Mouse (Mus musculus) urinary bladder, adult 18-20 months (tissue): ENCODE data around the gene Tra2b.
"Not testable (repeated sequence)": the region's sequence is repeated elsewhere in the genome, so short reads cannot be mapped to it uniquely, and the experiment has no call there.

Source experiments
- DNase-seq, 2 experiments: peaks; one replicate each; pipeline ENCODE4 v3.0.0; 2022; ENCODE audit warnings: low spot score in 2 of 2, mixed read lengths in 2 of 2

Gene Tra2b

GRCm38 (mm10) chr16:22242239-22242866 is 23.5 kb downstream of the Tra2b start:
- DNase-seq, result no peak

DNA sequence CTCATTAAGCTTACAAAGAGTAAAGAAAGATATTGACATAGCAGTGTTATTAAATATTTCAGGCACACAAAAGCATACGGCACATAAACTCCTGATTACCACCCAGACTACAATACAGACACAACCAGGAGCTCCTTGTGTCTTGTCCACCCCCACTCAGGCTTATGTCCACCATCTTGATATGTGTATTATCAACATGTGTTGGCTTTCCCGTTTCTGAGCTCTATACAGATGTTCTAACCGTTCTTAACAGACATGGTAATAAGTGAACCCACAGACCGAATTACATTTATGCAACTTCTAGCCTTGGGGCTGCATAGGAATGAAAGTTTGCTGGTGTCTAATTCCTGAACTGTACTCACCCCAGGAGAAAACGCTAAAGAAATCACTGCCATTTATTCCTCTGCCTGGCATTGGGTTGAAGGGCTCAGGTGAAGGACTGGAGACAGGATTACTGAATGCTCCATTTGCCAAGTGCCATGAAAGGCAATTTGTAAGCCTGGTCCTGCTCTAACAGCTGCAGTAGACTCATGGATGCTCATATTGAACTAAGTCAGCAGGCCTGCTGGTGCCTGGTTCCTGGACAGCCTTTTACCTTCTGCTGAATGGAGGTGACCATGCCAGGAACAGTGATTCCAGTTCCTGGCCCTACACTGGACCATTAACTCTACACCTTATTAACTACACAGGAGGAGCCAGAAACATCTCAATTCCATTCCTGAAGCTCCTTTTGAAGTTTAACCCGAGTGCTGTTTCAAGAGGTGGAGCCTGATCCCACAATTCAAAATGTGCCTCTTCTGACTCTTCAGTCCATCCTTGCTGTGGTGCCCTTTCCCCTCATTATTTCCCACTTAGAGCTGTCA is 24.2 kb downstream of the Tra2b start:
- DNase-seq, result no peak

GRCm38 (mm10) chr16:22240856-22241255 is 24.9 kb downstream of the Tra2b start:
- no peak for DNase-seq

- DNase-seq, result no peak
Observed at GRCm38 (mm10) chr16:22239978-22240377, 25.8 kb downstream of the Tra2b start.

DNA sequence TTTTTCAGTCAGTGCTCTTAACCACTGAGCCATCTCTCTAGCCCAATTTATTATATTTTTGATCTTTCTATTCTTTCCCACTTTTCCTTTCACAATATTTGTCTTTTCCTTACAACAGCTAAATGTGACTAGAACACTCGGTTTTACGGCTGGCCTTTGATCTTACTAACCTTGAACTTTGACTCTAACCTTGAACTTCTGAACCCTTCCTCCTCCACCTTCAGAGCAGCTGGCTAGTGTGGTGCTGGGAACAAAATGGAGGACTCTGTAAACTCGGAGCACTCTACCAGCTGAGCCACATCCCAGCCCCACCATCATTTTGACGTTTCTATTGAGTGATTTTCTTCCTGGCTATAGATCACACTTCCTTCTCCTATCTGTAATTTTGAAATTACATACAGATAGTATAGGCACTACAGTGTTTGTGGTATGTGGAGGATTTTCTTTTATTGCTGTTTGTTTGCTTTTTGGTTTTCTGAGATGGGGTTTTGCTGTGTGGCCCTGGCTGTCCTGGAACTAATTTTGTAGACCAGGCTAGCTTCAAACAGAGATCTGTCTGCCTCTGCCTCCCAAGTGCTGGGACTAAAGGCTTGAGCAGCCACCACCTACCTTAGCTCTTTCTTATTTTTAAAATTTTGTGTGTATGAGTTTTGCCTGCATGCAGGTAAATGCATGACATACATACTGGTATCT is 26.7 kb downstream of the Tra2b start:
- DNase-seq, result no peak

GRCm38 (mm10) chr16:22238402-22238801 is 27.4 kb downstream of the Tra2b start:
- DNase-seq, result not testable (repeated sequence)

GRCm38 (mm10) chr16:22236814-22237213 is 29.0 kb downstream of the Tra2b start:
- no peak for DNase-seq

DNA sequence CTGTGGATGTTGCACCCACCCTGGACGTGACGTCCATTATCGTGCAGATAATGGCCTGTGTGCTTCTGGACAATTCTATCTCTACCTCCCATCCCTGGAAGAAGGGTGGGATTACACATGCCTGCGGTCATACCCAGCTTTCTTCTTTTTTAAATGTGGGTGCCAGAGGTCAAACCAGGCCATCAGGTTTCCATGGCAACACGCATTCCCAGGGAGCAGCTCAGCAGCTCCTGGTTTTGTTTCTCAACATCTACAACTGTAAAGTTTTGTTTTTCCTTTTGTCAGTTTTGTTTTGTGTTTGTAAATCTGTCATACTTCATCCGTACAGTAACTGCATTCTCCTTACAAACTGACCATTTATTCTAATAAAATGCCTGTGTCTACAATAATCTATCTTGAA is 31.3 kb downstream of the Tra2b start:
- no peak for DNase-seq

DNA sequence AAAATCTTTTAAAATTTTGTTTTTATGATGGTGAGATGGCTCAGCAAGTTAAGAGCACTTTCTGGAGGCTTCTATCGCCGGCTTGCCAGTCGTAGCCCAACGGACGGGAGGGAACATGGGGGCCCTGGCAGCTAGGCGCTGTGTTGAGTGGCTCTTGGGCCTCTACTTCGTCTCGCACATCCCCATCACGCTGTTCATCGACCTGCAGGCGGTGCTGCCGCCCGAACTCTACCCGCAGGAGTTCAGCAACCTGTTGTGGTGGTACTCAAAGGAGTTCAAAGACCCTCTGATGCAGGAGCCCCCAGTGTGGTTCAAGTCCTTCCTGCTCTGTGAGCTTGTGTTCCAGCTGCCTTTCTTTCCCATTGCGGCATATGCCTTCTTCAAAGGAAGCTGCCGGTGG is 35.5 kb downstream of the Tra2b start:
- DNase-seq, result not testable (repeated sequence)

DNA sequence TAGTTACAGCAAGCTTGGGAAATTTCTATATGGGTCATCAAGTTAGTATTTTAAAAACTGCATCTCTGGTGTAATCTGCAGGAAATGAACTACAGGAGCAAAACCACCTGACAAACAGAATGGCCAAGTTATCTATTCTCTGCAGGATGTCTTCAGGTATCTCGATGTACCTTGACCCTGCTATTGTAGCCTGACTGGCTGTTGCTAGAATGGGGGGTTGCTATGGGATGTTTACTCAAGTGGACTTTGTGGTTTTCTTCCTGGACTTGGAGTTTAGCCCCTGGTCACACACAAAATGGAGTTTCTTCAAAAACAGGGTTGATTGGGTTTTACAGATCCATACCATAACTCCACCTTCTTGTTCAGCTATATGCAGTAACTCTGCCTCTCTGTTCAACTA is 62.3 kb downstream of the Tra2b start:
- DNase-seq, result no peak

GRCm38 (mm10) chr16:22201858-22202257 is 63.9 kb downstream of the Tra2b start:
- no peak for DNase-seq

DNA sequence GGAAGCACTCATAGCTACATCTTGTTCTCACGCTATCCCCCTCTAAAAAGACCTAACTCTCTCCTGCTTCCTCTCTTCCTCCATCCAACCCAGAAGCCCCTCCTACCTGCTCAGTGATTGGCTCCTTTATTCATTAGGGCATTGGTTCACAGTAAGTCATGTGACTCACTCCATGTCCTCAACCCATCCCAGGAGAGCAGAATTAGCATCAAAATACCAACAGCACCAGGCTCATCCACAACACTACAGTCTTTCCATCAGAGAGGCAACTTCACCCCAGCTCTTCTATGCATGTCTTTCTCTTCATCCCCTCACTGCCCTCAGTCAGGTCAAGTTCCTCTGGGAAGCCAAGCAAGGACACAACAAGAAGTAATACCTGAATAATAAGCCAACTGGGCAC is 65.3 kb downstream of the Tra2b start:
- DNase-seq, result no peak
